Mouse (Mus musculus) B cell, adult 62 days (primary cell): ENCODE results near the gene Twistnb. TPM values are rescaled to one million over a fixed set of nuclear protein-coding genes. Genes with fewer than 3 reads are reported as not detected.

ENCODE experiments used
- total RNA-seq: library from RNA; stranded (reverse); gene quantifications from 4 replicates; pipeline ENCODE4 v1.2.4, GENCODE M21; 2023

Gene Twistnb
- total RNA-seq = 59.4 to 76.5 TPM (median 67.0 TPM) in 4 replicates

GRCm38 (mm10) chr12:33429387-33430160, at the start of gene Twistnb:
Gene Twistnb, plus strand, starts transcription at chr12:33429635.

GRCm38 (mm10) chr12:33394804-33395623, 34.4 kb upstream of the Twistnb start, which contains the start of gene Efcab10:
Gene Efcab10, plus strand, starts transcription at chr12:33394854.

Other genes starting within 250 kb of the Twistnb start
- gene Efcab10, start 34.8 kb upstream of the Twistnb start, total RNA-seq = not detected in 4 replicates